Comparison of ENCODE assay signal across 20 mouse cellular contexts in genomic region chr15:9571896-9572295, GRCm38 (mm10). TPM values are rescaled to one million over a fixed set of nuclear protein-coding genes. Genes with fewer than 3 reads are reported as not detected.
DNase-seq lines count a peak whose midpoint lies in the region; ATAC-seq and TF ChIP-seq lines count a peak whose summit lies in the region.
"Had no signal": no experiment of that assay in that cellular context is flagged by ENCODE, and none has a peak within 500 bp of the region (broad histone marks: within the 10 kb centered on the region; RNA-seq: fewer than 3 reads in every experiment).

No protein-coding gene starts in this region.

- TF ChIP-seq CTCF in bone marrow macrophage, adult 2 months (IDR thresholded peaks at IDR 0.05; ENCODE audit: low read depth, low read length): no peak

- H3K79me2 ChIP-seq in macrophage (ENCODE audit: inconsistent target): no peaks in the 10 kb centered on the region

- ATAC-seq in monocyte, adult 5-6 weeks (replicated peaks; ENCODE audit: insufficient number of reproducible peaks, low FRiP score, low TSS enrichment, poor library complexity, severe bottlenecking): no peak
- ATAC-seq: forebrain, embryonic 16.5 days; hindbrain, embryonic 16.5 days; lung, postnatal 0 days; midbrain, embryonic 16.5 days had no signal

- H3K4me3 ChIP-seq in bone marrow macrophage, adult 2 months (ENCODE audit: insufficient read depth, low read length): no peak overlapping the region
- H3K4me3 ChIP-seq in macrophage (ENCODE audit: inconsistent target): no peak overlapping the region
- H3K4me3 ChIP-seq: limb, embryonic 13.5 days had no signal

- H3K36me3 ChIP-seq in macrophage (ENCODE audit: inconsistent target): no peaks in the 10 kb centered on the region
- H3K36me3 ChIP-seq: limb, embryonic 13.5 days had no signal

- H3K27ac ChIP-seq in bone marrow macrophage, adult 2 months (ENCODE audit: insufficient read depth, low read depth, low read length): peak overlapping the region; percentile 56
- peak overlapping the region; percentile 48 for H3K27ac ChIP-seq in macrophage
- H3K27ac ChIP-seq: limb, embryonic 13.5 days; liver, embryonic 14.5 days had no signal

- WGBS in macrophage (ENCODE audit: missing documents): 2% methylated on average over 2 of the region's 2 CpGs

- TF ChIP-seq POLR2A in bone marrow macrophage, adult 2 months (IDR thresholded peaks at IDR 0.05; ENCODE audit: borderline replicate concordance, low read depth, low read length): no peak

- DNase-seq in spleen, postnatal 36 days (ENCODE audit: low spot score in 2 of 2): peak; percentile 29 to 46
- DNase-seq in spleen, adult 12 weeks (ENCODE audit: low spot score): no peak
- no peak for DNase-seq in urinary bladder, adult 18-20 months (ENCODE audit: low spot score in 2 of 2)
- DNase-seq in retina, postnatal 1 day: no peak
- DNase-seq: adrenal gland, adult 2 months; cerebellum, postnatal 14 days; embryo, embryonic 11 days; gastrocnemius, postnatal 25 days; kidney, adult 18-20 months; kidney, postnatal 25 days; thymus, adult 18-20 months had no signal

- peaks cover 16% of the 10 kb centered on the region for H3K4me1 ChIP-seq in bone marrow macrophage, adult 2 months (ENCODE audit: control insufficient read depth, insufficient read depth, low read length)
- H3K4me1 ChIP-seq: limb, embryonic 13.5 days had no signal

RNA-seq across cellular contexts. Expression of gene Il7r, which starts 41.9 kb away (rescaled TPM):
- 49.3 and 54.2 TPM in 2 replicates for polyA plus RNA-seq in bone marrow macrophage, adult 2 months (2012; ENCODE audit: insufficient read depth, insufficient read length, missing spikeins)
- 100 to 1,000 TPM in 10 of 26 experiments, 10 to 100 TPM in 15, 1 to 10 TPM in 1; 8.1 to 227 (median 45.6) TPM for total RNA-seq in macrophage (2018; cell fraction: chromatin; rRNA removed)
- total RNA-seq in macrophage (2018; cell fraction: cytosol; rRNA removed): 100 to 1,000 TPM in 9 of 26 experiments, 10 to 100 TPM in 14, 1 to 10 TPM in 3; 8.7 to 154 (median 56.6) TPM
- 100 to 1,000 TPM in 11 of 26 experiments, 10 to 100 TPM in 15; 17.0 to 211 (median 48.1) TPM for total RNA-seq in macrophage (2018; cell fraction: nucleus; rRNA removed)
- 63.7 to 256 TPM (median 96.3 TPM) in 3 replicates for polyA plus RNA-seq in macrophage (2018)
- total RNA-seq in monocyte, adult 5-6 weeks (2017): 6.6 to 7.9 TPM (median 7.5 TPM) in 3 replicates
- polyA plus RNA-seq: adrenal gland, adult 2 months; forebrain, embryonic 16.5 days; hindbrain, embryonic 16.5 days; midbrain, embryonic 16.5 days had no signal

Comparison
In these comparisons a context has a peak if more than half of its experiments do, and no peak if none do; other contexts are left out.
1. DNase-seq: peak in spleen, postnatal 36 days (2 of 2); none in spleen, adult 12 weeks (single experiment), urinary bladder, adult 18-20 months (0 of 2) and retina, postnatal 1 day (single experiment).